Mouse (Mus musculus) ES-E14 (cell line): ENCODE data around the gene Mnat1. TPM values are rescaled to one million over a fixed set of nuclear protein-coding genes. Genes with fewer than 3 reads are reported as not detected.

ENCODE experiments used
- DNase-seq: peaks from one replicate; pipeline ENCODE4 v3.0.0-alpha.2; 2013; ENCODE audit warnings: low read depth, low spot score
- H3K27ac ChIP-seq: 2 replicates; pipeline ENCODE4 v1.5.1; 2012; ENCODE audit warnings: low read depth, mild to moderate bottlenecking, low read length, moderate library complexity, mixed read lengths; ENCODE audit not compliant: poor library complexity, insufficient read depth, severe bottlenecking
- H3K36me3 ChIP-seq: 2 replicates; pipeline ENCODE4 v1.6.1; 2012; ENCODE audit warnings: mild to moderate bottlenecking, low read length, moderate library complexity, mixed read lengths; ENCODE audit not compliant: control insufficient read depth, poor library complexity, insufficient read depth, severe bottlenecking
- H3K4me1 ChIP-seq, 2 experiments: fragments of 150-350 bp in 1 of 2; sonication (generic) in 1 of 2; 2 replicates each; pipeline ENCODE4 v1.6.1; 2012; ENCODE audit warnings: low read length in 2 of 2, mild to moderate bottlenecking in 1 of 2, mixed read lengths in 1 of 2; ENCODE audit not compliant: control insufficient read depth in 2 of 2, insufficient read depth in 2 of 2, poor library complexity in 1 of 2
- H3K4me3 ChIP-seq, 2 experiments: fragments of 150-350 bp in 1 of 2; sonication (generic) in 1 of 2; 2 replicates each; pipeline ENCODE4 v1.5.1; 2012; ENCODE audit warnings: low read length in 2 of 2, low read depth in 1 of 2, mild to moderate bottlenecking in 1 of 2, mixed read lengths in 1 of 2; ENCODE audit not compliant: insufficient read depth in 1 of 2, poor library complexity in 1 of 2, severe bottlenecking in 1 of 2
- H3K9ac ChIP-seq: 2 replicates; pipeline ENCODE4 v1.6.1; 2012; ENCODE audit warnings: low read depth, mild to moderate bottlenecking, low read length, mixed read lengths; ENCODE audit not compliant: poor library complexity, insufficient read depth, severe bottlenecking
- H3K9me3 ChIP-seq: fragments of 150-350 bp; sonication (generic); 2 replicates; pipeline ENCODE4 v1.6.1; 2012; ENCODE audit warnings: low read depth, mild to moderate bottlenecking, low read length; ENCODE audit not compliant: control insufficient read depth, insufficient read depth
- CHD2 ChIP-seq: IDR thresholded peaks from 2 replicates; pipeline ENCODE4 v1.6.1; 2014; ENCODE audit warnings: mild to moderate bottlenecking, low read depth, low read length, inconsistent platforms
- HCFC1 ChIP-seq: IDR thresholded peaks from 2 replicates; pipeline ENCODE4 v1.6.1; 2012; ENCODE audit warnings: low read length, inconsistent platforms, borderline replicate concordance; ENCODE audit not compliant: insufficient read depth
- MAFK ChIP-seq: IDR thresholded peaks from 2 replicates; pipeline ENCODE4 v1.6.1; 2014; ENCODE audit warnings: mild to moderate bottlenecking, low read depth, low read length, inconsistent platforms; ENCODE audit not compliant: insufficient read depth
- ZC3H11A ChIP-seq: IDR thresholded peaks from 2 replicates; pipeline ENCODE4 v1.6.1; 2012; ENCODE audit warnings: low read depth, mild to moderate bottlenecking, inconsistent platforms, low read length, borderline replicate concordance
- ZNF384 ChIP-seq: IDR thresholded peaks from 2 replicates; pipeline ENCODE4 v1.6.1; 2012; ENCODE audit warnings: low read depth, low read length, inconsistent platforms
- in situ Hi-C, 2 experiments: fragments of 600-800 bp; cut with MboI; formaldehyde crosslinking; loops; one replicate each; pipeline ENCODE4 v1.15.1; 2025; ENCODE audit warnings: low sequenced_read_pairs in 2 of 2, inconsistent platforms in 1 of 2; ENCODE audit not compliant: unreplicated experiment in 2 of 2
- total RNA-seq: library from RNA; depleted of rRNA; stranded (reverse); fragments of 300-350 nt; gene quantifications from 2 replicates; pipeline ENCODE4 v1.2.3, GENCODE M21; 2012

The Mnat1 gene
- total RNA-seq, 1 experiment: 41.2 TPM

- no peaks in the 10 kb centered on the region for H3K9me3 ChIP-seq
- no peaks in the 10 kb centered on the region for H3K4me1 ChIP-seq
- H3K9ac ChIP-seq: no peak overlapping the region
- no peak overlapping the region for H3K4me3 ChIP-seq
- in situ Hi-C loops: no loop called here
- H3K36me3 ChIP-seq: peaks cover 3% of the 10 kb centered on the region; the same call in 1 of the 2 replicates
- H3K27ac ChIP-seq: no peak overlapping the region
- TF ChIP-seq MAFK: no peak
- no peak for TF ChIP-seq HCFC1
- TF ChIP-seq ZNF384: no peak
- TF ChIP-seq CHD2: no peak
- no peak for TF ChIP-seq ZC3H11A
- no peak for DNase-seq
Measured at GRCm38 (mm10) chr12:73300531-73300930, 177.0 kb downstream of the Mnat1 start.

- Histone ChIP-seq H3K4me1 (no peaks in the 10 kb centered on the region), H3K36me3 (no peaks in the 10 kb centered on the region), H3K9me3 (no peaks in the 10 kb centered on the region), H3K27ac (no peak overlapping the region), H3K4me3 (no peak overlapping the region), H3K9ac (no peak overlapping the region)
- TF ChIP-seq ZNF384: no peak
- TF ChIP-seq CHD2: no peak
- no peak for TF ChIP-seq HCFC1
- TF ChIP-seq MAFK: no peak
- TF ChIP-seq ZC3H11A: no peak
- in situ Hi-C loops: no loop called here
- DNase-seq: no peak
Measured at GRCm38 (mm10) chr12:73304636-73305035, 181.1 kb downstream of the Mnat1 start.

GRCm38 (mm10) chr12:73307750-73308149, 184.2 kb downstream of the Mnat1 start:
- Histone ChIP-seq H3K4me1 (no peaks in the 10 kb centered on the region), H3K9me3 (no peaks in the 10 kb centered on the region), H3K9ac (no peak overlapping the region), H3K27ac (no peak overlapping the region), H3K36me3 (no peaks in the 10 kb centered on the region), H3K4me3 (no peak overlapping the region)
- in situ Hi-C loops: no loop called here
- TF ChIP-seq CHD2 (no peak), MAFK (no peak), HCFC1 (no peak), ZC3H11A (no peak), ZNF384 (no peak)
- DNase-seq: no peak

GRCm38 (mm10) chr12:73308711-73309110, 185.2 kb downstream of the Mnat1 start:
- in situ Hi-C loops: no loop called here
- no peaks in the 10 kb centered on the region for H3K36me3 ChIP-seq
- H3K27ac ChIP-seq: no peak overlapping the region
- no peak for DNase-seq
- no peaks in the 10 kb centered on the region for H3K4me1 ChIP-seq
- TF ChIP-seq CHD2: no peak
- TF ChIP-seq ZNF384: no peak
- no peak for TF ChIP-seq HCFC1
- no peak for TF ChIP-seq MAFK
- no peak for TF ChIP-seq ZC3H11A
- H3K4me3 ChIP-seq: no peak overlapping the region
- no peak overlapping the region for H3K9ac ChIP-seq
- H3K9me3 ChIP-seq: no peaks in the 10 kb centered on the region
